Mouse (Mus musculus) right cerebral cortex, postnatal 4 days (tissue): ENCODE measurements around the gene Helz.
"Not testable (repeated sequence)": the region's sequence is repeated elsewhere in the genome, so short reads cannot be mapped to it uniquely, and the experiment has no call there.

Experiments used
- DNase-seq: peaks from one replicate; pipeline ENCODE4 v3.0.0-alpha.2; 2022

Helz gene

DNA sequence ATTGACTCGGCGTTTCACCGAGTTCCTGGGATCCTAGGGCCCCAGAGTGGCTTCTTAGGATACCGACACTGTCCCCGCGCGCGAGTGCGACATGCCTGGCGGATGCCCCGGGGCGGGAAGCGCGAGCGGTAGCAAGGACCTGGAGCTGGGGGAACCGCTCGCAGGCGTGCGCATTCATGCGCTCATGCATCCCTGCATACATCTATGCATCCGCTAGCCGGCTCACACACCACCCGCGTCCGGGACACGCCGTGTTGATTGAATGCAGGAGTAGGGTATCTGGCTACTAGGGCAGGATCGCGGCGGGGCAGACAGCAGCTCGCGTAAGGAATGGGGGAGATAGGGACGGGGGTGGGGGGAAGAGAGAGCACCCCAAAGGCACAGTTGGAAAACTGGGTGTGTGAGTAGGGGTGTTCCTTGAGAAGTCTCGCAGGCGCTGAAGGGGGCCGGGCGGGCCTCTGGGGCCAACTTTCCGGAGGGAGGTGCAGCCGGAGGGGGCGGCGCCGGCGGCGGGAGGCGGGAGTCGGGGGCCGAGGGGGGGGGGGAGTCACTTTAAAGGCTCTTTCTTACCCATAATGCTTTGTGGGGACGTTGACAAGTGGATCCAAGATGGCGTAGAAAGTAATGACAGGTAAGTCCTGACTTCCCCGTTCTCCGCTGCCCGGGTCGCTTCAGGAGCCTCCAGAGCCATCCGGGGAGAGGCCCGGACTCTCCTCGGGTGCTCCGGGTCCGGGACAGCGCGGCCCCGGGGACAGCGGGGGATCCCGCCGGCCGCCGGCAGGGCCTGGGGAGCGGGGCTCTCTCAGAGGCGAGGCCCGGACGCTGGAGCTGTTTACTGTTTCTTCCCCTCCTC, at the start of gene Helz:
Gene Helz (plus strand): TSS at position 580 of the 853 bp plus-strand sequence.
- peak; percentile 64 for DNase-seq

GRCm38 (mm10) chr11:107502801-107503200, 44.9 kb upstream of the Helz start:
- no peak for DNase-seq

DNA sequence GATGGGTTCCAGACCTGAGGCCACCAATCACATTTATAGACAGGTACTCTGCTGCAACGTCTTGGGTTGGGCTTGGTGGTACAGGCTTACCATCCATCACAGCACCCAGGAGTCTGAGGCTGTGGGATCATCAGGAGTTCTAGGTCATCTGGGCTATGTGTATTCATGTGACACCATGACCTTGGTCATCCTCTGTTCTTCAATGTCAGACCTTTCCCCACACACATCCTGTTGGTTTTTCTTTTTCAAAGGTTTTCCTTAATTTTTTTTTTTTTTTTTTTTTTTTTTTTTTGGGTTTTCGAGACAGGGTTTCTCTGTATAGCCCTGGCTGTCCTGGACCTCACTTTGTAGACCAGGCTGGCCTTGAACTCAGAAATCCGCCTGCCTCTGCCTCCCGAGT, 43.4 kb upstream of the Helz start:
- not testable (repeated sequence) for DNase-seq

DNA sequence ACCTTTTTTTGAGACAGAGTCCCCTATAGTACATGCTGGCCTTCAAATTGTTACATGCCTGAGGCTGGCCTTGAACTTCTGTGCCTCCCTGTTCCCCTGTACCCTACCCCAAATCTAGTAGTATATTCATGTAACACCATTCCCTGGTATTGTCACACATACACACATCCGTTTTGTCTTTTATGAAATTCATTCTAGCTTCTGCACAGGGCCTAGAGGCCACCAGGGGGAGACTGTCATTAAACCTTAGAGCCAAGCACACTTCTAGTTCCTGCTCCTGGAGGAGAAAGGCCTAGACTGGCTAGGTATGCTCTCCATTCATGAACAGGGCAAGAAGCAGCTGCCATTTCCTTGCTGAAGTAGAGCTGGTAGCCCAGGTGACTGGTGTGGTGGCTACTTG, 41.5 kb upstream of the Helz start:
- no peak for DNase-seq

GRCm38 (mm10) chr11:107509631-107510338, 37.9 kb upstream of the Helz start:
- no peak for DNase-seq

- no peak for DNase-seq
Observed at GRCm38 (mm10) chr11:107510362-107511269, 37.1 kb upstream of the Helz start.

GRCm38 (mm10) chr11:107511954-107512353, 35.8 kb upstream of the Helz start:
- DNase-seq: peak; percentile 82

GRCm38 (mm10) chr11:107513047-107513446, 34.7 kb upstream of the Helz start:
- DNase-seq: peak; percentile 37

DNA sequence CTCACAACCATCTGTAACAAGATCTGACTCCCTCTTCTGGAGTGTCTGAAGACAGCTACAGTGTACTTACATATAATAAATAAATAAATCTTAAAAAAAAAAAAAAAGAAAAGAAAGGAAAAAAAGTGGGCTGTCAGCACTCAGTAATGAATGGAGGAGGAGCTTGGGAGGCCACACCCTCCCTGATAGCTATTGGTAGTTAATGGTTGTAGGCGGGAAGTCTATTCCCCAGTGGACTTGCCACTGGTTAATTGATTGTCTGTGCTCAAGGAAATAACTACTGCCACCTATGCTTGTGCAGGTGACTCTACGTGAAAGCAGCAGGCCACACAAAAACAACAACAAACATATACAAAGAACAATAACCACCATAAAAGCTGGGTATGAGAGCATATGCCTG, 31.3 kb upstream of the Helz start:
- DNase-seq: no peak

DNA sequence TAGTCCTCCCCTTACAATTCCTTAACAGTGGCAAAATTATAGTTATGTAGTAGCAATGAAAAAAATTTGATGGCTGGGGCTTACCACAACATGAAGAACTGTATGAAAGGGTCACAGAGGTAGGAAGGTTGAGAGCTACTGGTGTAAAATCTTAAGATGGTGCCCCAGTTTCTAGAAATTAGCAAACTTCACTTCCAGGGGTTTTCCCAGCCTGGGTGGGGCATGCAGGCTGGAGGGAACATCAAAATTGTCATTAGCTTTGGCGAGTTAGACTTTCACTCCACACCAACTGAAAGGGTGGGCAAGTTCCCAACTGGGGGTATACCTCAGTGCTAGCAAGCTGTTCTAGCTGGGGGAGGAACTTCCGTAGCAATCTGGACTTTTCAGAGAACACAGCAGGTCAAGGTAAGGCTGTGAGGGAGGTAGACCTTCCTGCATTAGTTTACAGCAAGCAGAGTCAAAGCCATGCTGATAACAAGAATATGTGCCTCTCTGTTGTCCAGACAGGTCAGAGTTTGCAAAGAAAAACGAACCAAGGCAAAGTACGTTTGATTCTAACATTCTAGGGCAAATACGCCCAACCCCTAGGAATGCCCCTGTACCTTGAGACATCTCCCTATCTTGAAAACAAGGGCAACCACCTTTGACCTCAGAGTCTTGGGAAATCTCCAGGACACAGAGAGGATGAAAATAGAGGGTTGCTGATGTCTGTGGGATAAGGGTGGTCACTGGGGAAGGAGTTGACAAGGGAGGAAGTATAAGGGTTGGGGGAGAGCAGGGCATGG, 28.9 kb upstream of the Helz start:
- no peak for DNase-seq

DNA sequence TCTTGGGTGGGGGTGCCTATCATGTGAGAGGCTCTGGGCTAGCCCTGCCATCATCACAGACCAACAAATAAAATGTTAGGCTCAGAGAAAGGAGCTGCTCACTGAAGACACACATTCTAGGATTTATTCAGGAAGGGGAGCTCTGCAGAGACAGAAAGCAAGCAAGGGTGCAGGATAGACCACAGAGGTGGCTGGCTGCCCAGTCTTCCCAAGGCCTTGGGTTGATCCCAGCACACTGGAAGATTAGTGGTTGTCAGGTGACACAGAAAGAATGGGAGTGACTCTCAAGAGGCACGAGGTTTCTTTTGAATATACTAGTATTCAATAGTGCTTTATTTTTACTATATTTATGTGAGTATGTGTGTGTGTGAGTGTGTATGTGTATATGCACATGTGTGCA, 26.6 kb upstream of the Helz start:
- DNase-seq: no peak

- no peak for DNase-seq
Observed at GRCm38 (mm10) chr11:107524966-107525365, 22.8 kb upstream of the Helz start.

- no peak for DNase-seq
Observed at GRCm38 (mm10) chr11:107527632-107528031, 20.1 kb upstream of the Helz start.

DNA sequence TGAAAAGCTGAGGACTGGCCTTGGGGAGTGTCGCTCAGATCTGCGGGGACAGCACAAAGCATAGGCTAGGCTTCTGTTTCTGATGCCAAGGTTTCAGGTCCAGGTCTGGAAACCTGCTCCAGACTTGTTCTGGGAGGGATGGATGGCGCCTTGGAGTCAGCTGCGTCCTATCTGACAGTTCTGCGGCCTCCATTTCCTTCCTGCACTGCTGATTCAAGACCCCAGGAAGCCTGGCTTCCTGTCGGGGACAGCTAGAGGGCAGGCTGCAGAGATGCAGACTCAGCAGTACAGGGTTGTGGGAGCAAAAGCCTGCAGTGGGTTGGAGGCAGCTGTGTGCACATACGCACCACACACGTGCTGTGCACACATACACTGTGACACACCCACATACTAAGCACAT, 18.4 kb upstream of the Helz start:
- peak; percentile 3 for DNase-seq

DNA sequence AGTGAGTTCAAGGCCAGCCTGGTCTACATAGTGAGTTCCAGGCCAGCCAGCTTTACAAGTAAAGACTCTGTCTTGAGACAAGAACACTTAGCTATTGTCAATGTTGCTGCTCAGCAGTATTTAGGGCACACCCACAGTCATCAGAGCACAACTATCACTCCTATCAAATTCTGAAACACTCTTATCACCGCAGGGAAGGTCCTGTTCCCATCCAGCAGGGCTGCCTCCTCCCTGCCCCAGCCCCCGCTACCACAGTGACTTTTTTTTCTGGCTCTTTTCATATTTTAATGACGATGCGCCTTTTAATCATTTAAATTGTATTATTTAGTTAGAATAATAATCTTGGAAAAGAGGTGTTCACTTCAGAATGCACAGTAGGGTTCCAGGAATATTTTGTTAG, 16.3 kb upstream of the Helz start:
- DNase-seq: no peak

DNA sequence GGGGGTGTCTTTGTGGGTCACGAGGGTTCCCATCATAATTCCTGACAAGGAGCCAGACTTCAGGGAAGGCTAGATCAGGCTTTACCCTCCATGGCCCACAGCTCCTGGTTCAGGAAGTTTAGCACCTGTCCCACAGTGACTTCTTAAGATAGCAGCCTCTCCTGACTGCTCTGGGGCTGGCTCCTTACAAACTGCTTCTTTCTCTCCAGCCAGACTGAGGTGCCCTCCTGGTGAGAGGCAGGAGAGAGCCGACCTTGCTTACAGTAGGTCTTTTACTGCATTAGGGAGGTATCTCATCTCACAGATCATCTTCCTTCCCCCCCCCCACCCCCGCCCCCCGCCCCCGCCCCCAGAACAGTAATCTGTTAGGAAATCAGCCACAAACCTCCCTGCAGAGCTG, 15.5 kb upstream of the Helz start:
- no peak for DNase-seq

DNA sequence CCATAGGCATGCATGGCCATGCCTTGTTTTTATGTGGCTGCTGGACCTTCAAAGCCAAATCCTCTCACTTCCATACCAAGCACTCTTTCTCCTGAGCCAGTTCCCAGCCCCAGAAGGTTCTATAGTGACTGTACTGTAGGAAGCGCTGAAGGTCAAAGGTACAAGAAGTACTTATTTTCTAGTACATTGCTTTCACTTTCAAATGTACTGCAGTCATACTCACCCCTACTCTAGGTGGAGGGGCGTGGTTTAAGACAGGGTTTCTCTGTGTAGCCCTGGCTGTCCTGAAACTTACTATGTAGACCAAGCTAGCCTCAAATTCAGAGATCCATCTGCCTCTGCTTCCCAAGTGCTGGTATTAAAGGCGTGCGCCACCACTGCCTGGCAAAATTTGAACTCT, 8.7 kb upstream of the Helz start:
- DNase-seq: no peak

- no peak for DNase-seq
Observed at GRCm38 (mm10) chr11:107540339-107540738, 7.4 kb upstream of the Helz start.

- no peak for DNase-seq
Observed at GRCm38 (mm10) chr11:107545747-107546476, 1.8 kb upstream of the Helz start.

DNA sequence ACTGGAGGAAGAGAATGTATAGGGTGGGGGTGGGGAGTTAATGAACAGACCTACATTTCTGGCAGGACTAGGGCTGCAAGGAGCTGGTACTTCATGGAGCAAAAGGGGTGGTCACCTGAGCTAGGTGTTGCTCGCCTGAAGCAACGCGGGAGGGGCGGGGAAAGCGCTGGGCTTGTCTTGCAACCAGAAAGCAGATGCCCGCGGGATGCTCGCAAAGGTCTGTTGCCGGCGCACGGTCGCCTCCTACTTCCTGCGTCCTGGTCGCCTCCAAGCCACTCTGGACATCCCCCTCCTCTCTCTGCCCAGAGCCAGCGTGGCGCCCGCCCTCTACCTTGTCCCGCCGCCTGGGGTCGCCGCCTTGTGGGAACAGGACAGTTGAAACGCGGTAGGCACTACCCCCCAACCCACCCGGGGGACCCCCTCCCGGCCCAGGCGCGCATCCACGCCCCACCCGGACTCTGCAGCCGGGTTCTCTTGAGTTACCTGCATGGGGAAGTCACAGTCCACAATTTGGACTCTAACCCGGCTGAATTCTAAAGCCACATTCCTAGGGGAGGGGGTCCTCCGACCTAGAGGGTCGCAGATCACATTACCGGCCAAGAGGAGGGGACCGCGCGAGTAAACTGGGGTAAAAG, 946 bp upstream of the Helz start:
- DNase-seq: peak; percentile 38
